Mouse (Mus musculus): Measurements from ENCODE around the gene 4930402F06Rik.

4930402F06Rik gene

GRCm38 (mm10) chr2:35338707-35339106, 58.3 kb downstream of the 4930402F06Rik start:
- no peak for DNase-seq (ENCODE audit: extremely low spot score)

- DNase-seq (ENCODE audit: extremely low spot score): no peak
Observed at GRCm38 (mm10) chr2:35338036-35338435, 58.9 kb downstream of the 4930402F06Rik start.

GRCm38 (mm10) chr2:35337419-35337818, 59.6 kb downstream of the 4930402F06Rik start:
- DNase-seq (ENCODE audit: extremely low spot score): no peak

GRCm38 (mm10) chr2:35336388-35337280, 60.3 kb downstream of the 4930402F06Rik start, which contains the start of gene Stom:
Gene Stom (minus strand): TSS chr2:35336976.
- peak; percentile 99 for DNase-seq (ENCODE audit: extremely low spot score)

GRCm38 (mm10) chr2:35335620-35336019, 61.4 kb downstream of the 4930402F06Rik start:
- peak; percentile 6 for DNase-seq (ENCODE audit: extremely low spot score)

- no peak for DNase-seq (ENCODE audit: extremely low spot score)
Observed at GRCm38 (mm10) chr2:35333670-35334069, 63.3 kb downstream of the 4930402F06Rik start.

GRCm38 (mm10) chr2:35331205-35331604, 65.8 kb downstream of the 4930402F06Rik start:
- no peak for DNase-seq (ENCODE audit: extremely low spot score)

GRCm38 (mm10) chr2:35329061-35329460, 67.9 kb downstream of the 4930402F06Rik start:
- DNase-seq (ENCODE audit: extremely low spot score): no peak

- DNase-seq (ENCODE audit: extremely low spot score): no peak
Observed at GRCm38 (mm10) chr2:35328064-35328792, 68.7 kb downstream of the 4930402F06Rik start.

GRCm38 (mm10) chr2:35327583-35327982, 69.4 kb downstream of the 4930402F06Rik start:
- DNase-seq (ENCODE audit: extremely low spot score): no peak

GRCm38 (mm10) chr2:35326931-35327330, 70.0 kb downstream of the 4930402F06Rik start:
- no peak for DNase-seq (ENCODE audit: extremely low spot score)

GRCm38 (mm10) chr2:35325930-35326329, 71.0 kb downstream of the 4930402F06Rik start:
- DNase-seq (ENCODE audit: extremely low spot score): no peak
